Mouse (Mus musculus): ENCODE results near the gene Noa1.

Gene Noa1

DNA sequence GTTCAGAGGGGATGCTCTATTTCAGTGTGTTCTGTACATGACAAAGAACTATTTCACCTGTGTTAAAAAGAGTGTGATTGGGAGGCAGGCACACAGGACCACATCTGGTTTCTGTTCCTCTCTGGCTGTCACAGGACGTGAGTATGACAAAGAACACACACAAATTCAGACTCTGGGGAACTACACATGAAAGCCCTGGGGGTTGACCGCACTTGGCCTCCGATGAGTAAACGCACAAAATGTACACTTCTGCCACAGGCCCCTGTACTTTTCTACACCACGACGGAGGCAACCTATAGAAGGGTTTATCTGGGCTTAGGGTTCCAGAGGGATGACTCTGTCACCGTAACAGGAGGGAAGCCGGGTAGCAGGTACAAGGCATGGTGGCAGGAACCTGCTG is 20.2 kb downstream of the Noa1 start:
- peak; percentile 47 for DNase-seq

DNA sequence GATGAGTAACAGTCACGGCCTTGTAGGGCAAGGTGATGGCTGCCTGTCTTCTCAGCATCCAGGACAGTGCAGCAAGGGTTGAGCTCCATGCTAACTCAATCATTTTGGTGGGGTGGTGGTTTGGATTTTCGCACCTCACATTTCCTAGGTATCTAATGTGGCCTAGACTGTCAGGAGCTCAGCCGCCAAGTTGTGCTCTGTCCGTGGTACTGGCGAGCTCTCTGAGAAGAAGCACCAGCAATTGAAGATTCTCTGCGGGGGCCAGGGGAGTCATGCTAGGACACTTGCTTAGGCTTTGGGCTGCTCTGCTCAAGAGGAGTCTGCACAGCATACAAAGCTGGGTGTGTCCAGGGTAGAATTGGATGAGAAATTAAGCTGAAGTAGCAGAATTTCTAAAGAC is 22.0 kb downstream of the Noa1 start:
- DNase-seq = no peak

DNA sequence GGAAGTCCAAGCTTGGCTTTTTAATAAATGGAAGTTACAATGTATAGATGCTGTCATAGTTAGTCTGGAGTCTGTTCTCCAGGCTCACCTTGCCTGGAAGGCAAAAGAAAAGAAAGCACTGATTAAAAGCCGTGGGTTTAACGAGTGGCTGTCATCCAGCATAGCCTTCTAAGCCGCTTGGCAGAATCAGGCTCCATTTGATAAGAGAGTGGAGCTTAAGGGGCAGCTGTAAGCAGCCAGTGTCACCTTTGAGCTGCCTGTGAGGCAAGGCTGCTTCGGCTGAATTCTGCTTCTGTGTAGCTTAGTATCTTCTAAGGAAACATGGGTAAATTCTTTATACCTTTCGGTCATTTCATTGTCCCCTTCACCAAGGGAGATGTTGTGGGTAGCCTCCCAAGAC is 23.0 kb downstream of the Noa1 start:
- no peak for DNase-seq

DNA sequence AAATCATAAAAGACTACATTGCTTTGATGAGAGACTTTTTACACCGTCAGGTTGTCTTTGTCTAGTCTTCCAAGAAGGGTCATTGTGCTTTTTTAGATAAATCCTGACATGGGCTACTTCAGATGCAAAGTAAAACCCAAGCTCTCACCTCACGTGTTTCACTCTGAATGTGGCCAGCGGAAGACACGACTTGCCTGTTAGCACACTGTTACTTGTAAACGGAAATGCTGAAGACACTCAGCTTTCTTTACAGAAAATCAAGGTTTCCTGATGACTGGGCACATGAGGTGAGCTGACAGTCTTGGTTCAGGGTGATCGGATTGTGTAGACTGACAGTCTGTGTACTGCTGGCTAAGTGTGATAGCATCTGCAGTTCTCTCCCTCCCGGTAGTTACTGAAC is 24.2 kb downstream of the Noa1 start:
- DNase-seq = no peak

DNA sequence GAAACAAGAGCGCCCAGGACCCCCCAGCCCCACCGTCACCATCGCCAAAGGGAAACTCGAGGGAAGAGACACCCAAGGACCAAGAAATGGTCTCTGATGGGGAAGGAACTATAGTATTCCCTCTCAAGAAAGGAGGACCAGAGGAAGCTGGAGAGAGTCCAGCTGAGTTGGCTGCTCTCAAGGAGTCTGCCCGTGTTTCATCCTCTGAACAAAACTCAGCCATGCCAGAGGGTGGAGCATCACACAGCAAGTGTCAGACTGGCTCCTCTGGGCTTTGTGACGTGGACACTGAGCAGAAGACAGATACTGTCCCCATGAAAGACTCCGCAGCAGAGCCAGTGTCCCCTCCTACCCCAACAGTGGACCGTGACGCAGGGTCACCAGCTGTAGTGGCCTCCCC is 27.6 kb downstream of the Noa1 start:
- no peak for DNase-seq

DNA sequence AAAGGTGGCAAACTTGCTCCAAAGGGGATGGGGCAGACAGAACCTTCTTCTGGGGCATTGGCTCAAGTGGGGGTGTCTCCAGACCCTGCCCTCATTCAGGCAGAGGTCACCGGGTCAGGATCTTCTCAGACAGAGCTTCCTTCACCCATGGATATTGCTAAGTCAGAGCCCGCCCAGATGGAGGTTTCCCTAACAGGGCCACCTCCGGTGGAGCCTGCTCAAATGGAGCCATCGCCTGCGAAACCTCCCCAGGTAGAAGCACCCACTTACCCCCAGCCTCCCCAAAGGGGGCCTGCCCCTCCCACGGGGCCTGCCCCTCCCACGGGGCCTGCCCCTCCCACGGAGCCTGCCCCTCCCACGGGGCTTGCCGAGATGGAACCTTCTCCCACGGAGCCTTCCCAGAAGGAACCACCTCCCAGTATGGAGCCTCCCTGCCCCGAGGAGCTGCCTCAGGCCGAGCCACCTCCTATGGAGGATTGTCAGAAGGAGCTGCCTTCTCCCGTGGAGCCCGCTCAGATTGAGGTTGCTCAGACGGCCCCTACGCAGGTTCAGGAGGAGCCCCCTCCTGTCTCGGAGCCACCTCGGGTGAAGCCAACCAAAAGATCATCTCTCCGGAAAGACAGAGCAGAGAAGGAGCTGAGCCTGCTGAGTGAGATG is 28.2 kb downstream of the Noa1 start:
- DNase-seq = no peak

DNA sequence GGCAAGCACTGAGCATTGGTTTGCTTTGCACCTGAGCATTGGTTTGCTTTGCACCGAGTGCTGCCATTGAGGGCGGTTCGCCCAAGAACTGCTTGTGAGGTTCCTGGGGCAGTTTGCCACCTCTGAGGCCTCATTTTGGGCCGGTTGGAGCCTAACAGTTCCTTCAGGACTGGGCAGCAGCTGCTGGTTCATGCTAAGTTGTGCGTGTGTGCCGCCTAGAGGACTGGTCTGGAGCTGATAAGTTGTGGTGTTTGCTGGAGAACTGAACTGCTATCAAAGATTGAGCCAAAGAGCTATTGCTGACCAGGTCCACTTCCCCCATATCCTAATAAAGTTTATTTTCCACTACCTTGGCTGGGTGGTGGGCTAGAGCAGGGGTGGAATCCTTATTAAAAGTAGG is 32.7 kb downstream of the Noa1 start:
- DNase-seq = no peak

DNA sequence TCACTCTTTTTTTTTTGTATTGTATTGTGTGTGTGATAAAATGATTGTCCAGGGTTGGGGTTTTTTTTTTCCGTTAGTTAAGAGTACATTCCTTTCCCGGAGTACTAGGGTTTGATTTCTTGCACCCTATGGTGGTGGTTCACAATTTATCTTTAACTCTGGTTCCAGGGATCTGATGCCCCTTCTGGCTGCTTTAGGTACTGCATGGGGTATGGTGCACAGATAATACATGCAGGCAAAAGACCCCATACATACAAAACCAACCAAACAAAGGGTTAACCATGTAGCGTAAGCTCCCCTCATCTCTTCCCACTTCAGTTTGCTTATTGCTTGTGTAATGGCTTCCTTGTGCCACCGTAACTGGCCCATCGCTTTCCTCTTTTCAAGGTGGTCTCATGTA is 33.9 kb downstream of the Noa1 start:
- peak; percentile 69 for DNase-seq

DNA sequence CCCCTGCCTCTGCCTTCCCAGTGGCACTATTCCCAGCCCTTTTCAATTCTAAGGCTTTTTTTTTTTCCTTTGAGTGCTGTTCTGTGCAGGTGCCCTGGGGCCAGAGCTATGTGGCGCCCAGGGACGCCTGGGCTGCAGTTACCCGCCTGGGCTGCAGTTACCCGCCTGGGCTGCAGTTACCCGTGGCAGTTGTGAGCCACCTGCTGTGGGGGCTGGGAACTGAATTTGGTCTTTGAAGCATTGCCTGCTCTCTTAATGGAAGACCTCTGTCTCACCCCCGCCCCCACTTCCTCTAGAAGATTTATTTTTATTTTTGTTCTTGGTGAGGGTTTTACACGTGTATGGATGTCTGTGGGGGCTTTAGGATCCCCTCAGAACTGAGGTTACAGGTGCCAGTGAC is 36.7 kb downstream of the Noa1 start:
- peak; percentile 16 for DNase-seq

DNA sequence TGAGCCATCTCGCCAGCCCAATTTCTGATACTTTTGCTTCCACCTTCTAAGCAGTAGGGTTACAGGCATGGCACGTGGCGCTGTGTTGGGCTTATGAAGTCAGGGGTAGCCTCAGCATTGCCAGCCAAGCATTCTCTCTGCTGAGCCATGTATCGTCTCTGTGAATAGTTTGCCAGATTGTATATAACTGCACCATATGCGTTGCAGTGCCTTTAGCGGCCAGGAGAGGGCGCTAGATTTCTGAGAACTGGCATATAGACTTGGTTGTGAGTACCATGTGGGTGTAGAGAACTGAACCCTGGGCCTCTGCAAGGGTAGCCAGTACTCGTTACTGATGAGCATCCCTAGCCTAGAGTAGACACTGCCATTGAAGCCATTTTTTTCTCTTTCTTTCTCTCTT is 40.5 kb downstream of the Noa1 start:
- peak; percentile 32 for DNase-seq

DNA sequence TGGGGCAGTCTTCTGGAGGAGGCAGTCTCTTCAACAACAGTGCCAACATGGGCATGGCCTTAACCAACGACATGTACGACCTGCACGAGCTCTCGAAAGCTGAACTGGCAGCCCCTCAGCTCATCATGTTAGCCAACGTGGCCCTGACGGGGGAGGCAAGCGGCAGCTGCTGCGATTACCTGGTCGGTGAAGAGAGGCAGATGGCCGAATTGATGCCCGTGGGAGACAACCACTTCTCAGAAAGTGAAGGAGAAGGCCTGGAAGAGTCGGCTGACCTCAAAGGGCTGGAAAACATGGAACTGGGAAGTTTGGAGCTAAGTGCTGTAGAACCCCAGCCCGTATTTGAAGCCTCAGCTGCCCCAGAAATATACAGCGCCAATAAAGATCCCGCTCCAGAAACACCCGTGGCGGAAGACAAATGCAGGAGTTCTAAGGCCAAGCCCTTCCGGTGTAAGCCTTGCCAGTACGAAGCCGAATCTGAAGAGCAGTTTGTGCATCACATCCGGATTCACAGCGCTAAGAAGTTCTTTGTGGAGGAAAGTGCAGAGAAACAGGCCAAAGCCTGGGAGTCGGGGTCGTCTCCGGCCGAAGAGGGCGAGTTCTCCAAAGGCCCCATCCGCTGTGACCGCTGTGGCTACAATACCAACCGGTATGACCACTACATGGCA is 41.8 kb downstream of the Noa1 start:
- DNase-seq = no peak

DNA sequence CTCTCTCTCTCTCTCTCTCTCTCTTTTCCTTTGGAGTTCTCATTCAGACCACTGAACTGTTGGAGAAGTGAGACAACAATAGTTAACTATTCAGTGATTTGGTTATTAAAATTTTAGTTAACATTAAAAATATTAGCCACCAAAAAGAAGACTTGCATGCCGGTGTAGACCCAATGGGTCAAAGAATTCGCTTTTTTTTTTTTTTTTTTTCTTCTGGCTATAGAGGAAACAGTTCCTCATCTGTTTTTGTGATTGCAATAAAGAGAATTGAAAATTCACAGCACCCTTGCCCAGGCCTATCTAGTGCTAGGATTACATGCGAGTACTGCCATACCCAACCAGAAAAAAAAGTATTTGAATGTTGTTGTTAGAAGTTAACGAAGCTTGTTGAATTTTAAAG is 42.4 kb downstream of the Noa1 start:
- no peak for DNase-seq

DNA sequence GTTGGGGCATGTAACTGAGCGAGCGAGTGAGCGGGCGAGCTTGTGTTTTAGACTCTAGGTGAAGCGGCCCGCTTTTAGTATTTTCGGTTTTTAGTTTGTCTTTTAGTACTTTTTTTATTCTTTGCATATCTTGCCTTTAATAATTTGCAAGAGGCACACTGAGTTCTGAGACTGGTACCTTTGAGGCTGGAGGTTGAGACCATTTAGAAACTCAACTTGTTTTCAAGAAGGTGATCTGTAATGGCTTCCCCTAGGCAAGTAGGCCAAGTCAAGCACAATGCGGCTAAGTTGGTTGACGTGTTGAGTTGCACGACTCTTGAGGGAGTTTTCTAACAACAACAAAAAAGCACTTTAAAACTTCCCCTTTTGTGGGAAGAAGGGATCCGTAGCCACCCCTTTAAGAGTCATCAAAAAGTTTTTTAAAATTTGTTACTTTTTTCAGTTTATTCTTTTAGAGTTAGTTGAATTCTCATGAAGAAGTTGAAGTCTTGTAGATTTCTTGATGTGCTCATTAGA is 42.9 kb downstream of the Noa1 start:
- DNase-seq = peak; percentile 33

DNA sequence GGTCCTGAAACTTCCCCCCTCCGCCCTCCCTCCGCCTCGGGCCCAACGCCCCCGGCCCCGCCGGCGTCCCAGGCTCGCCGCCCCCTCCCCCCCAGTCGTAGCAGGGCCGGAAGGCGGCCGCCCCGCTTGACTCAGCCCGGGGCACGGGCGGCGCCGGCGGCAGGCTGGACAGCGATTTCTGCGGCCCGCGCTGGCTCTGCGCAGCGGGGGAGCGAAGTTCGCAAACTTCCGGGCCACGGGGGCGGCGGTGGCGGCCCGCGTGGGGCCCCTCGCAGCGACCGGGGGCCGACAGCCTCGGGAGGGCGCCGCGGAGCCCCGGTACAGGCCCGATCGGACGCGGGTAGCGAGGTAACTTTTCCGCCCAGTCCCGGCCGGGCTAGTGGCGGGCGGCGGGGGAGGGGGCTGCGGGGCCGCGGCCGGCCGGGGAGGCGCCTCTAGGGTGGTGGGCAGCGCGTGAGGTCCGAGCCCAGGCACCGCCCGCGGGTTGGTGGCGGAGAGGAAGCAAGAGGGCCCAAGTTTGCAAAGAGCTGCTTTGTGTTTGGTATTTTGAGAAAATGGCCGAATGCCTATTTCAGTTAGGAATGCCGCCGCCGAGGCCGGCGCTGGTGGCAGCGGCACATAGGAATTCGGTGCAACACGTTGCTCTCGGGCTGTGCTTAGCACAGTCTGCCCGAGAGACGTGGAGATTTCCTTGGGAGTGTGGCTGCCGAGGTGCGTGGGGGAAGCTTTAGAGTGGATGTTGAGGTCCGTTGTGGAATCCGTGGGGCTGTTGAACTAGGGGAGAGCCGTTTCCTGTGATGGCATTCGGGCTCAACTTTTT is 43.6 kb downstream of the Noa1 start:
- peak; percentile 51 for DNase-seq

DNA sequence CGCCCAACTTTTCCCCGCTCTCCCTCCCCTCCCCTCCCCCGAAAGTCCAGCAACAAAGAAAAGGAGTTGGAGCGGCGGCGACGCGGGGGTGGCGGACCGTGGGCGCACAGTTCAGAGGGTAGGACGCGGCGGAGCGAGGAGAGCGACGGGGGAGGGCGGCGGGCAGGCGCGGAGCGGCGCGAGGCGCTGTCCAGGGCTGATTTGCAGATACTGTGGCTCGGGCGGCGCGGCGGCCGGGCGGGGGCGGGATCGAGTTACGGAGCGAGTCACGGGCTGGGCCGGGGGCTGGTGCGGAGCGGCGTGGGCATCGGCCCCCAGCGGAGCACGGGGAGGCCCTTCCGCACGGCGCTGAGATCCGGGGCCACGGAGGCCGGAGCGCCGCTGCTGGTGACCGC is 44.2 kb downstream of the Noa1 start:
- peak; percentile 84 for DNase-seq

DNA sequence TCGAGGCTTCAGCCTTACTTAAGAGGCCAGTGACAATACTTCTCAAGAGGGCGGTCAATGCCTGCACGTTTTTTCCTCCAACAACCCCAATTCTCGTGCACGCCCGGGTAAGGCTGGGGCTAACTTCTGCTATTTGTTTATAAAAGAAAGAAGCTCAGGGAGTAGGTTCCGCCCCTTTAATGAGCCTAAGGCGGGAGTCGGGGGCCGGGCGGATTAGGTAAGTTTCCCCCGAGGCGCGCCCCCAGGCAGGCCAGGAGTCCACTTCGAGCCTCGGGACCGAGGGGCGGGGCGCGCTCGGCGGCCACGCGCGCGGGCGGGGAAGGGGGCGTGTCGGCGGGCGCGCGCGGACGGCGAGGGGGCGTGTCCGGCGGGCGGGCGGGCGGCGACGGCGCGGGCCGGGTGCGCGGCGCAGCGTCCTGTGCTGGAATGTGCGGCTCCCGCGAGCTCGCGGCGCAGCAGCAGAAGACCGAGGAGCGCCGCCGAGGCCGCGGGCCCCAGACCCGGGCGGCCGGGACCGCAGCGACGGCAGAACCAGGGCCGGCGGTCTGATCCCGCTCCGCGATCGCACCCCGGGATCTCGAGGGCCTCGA is 44.7 kb downstream of the Noa1 start, which contains the start of gene Rest:
Rest (plus strand) TSS at position 411 of the 590 bp plus-strand sequence.
- DNase-seq = peak; percentile 70

DNA sequence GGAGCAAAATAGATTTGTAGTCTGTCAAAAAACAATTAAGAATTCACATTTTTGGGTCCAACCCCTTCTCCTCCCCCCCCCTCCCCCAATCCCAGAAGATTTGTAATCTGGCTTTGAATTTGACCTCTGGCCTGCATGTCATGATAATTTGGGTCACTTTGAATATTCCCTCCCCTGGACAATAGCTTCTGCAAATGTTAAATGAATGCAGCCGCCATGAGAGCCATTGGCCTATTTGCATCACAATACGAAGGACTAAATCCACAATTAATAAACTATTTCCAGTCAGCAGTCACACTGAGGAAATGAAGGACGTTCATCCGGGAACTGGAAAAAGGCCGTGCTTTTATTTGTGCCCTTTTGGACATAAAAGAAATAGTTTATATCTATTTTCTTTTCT is 47.8 kb downstream of the Noa1 start:
- no peak for DNase-seq

DNA sequence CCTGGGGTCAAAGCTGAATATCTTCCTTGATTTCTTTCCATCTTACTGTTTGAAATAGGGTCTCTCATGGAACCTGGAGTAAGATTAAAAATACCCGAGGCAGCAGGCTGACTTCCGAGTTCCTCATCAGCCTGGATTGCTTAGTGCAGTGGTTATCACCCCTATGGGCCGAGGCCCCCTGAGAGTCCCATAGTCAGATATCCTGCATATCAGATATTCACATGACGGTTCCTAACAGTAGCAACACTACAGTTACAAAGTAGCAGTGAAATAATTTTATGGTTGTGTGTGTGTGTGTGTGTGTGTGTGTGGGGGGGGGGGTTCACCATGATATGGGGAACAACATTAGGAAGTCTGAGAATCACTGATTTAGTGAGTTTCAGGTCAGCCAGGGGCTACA is 48.7 kb downstream of the Noa1 start:
- no peak for DNase-seq

DNA sequence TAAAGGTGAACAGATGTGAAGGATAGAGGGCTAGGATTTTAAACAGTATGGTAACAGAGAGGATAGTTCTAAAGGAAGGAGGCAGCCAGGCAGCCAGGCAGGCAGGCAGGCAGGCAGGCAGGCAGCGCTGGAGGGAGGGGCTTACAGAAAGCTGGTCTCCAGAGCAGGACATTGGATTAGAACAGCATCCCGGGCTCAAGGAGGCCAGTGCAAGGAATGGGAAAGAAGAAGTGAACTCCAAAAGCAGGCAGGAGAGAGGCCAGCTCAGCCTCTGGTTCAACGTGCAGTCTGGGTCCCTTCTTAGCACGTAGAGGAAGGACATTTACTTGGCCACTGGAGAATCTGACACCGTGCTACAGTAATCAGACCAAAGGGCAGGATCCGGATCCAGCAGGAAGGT is 49.7 kb downstream of the Noa1 start:
- no peak for DNase-seq

DNA sequence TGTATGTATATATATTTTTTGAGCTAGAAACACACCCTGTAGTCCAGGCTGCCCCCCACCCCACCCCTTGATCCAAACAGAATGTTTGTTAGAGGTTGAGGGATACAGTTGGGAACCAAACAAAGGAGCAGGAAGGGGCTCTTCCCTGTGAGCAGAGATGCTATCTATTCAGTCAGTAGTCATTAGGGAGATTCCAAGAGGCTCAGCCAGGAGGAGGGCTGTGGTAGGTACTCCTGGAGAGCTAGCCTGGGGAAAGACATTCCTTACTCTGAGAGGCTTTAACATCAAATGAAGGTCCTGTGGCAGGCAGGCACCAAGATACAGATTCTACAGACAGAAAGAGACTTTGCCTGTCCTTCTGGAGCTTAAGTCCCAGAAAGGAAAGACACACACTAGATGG is 50.6 kb downstream of the Noa1 start:
- DNase-seq = no peak

DNA sequence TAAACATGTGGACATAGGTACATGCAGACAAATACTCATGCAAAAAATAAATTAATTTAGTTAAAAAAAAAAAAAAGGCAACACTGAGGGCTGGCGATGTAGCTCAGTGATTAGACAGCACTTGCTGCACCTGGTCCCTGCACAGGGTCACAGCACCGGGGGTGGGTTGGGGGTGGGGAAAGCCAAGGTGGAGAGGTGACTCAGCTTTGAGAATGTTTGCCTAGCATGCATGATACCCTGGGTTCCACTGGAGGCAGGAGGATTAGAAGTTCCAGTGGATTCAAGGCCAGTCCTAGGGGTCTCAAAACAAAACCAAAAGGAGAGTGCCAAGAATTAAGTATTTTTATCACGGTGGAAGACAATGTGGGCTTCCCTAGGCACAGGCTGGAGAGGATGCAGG is 52.3 kb downstream of the Noa1 start:
- no peak for DNase-seq

DNA sequence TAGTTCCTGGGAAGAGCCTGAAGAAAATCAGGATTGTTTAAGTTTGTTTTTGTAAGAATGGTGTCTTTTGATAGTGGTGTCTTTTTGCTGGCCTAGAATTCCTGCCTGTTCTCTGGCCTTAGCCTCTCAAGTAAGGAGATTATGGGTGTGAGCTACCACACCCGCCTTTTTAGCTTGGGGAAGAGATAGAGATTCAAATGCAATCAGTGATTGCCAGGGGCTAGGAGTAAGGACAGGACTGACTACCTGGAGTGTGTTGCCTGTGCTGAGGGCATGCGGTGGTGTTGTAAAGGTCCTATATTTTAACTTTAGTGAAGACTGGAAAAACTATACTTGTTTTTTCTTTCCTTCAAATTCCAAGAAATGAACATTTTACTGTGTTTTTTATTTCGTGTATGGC is 55.5 kb downstream of the Noa1 start:
- DNase-seq = no peak

DNA sequence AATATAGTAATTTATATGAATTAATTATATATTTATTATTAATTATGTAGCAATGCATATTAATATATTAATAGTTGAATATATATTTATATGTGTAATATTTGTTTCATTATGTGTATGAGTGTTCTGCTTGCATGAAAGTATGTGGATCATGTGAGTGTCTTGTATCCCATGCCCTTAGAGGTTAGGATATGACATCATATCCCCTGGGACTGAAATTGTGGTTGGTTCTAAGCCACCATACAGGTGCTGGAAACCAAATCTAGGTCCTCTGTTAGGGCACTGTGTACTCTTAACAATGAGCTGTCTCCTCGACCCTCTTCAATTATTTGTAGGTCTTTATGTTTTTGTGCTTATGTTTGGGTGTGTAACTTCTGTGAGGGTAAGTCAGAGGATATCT is 56.7 kb downstream of the Noa1 start:
- no peak for DNase-seq

Data from lung, postnatal 36 days (tissue).